Mouse (Mus musculus) limb, embryonic 11.5 days (tissue): ENCODE measurements around the gene 2610528A11Rik. TPM values are rescaled to one million over a fixed set of nuclear protein-coding genes. Genes with fewer than 3 reads are reported as not detected.
A peak's percentile ranks its signal among the peaks of the same experiment; 100 is the strongest.
"Not testable (repeated sequence)": the region's sequence is repeated elsewhere in the genome, so short reads cannot be mapped to it uniquely, and the experiment has no call there.

Experiments
- ATAC-seq: fragments of 200-750 bp; cut with Nextera tagmentation; 2 replicates; pipeline ENCODE4 v1.8.0; 2017; ENCODE audit warnings: low read depth; ENCODE audit not compliant: insufficient number of reproducible peaks, low FRiP score, low TSS enrichment
- DNase-seq: peaks from one replicate; pipeline ENCODE4 v3.0.0-alpha.2; 2015; ENCODE audit warnings: low spot score
- H3K27ac ChIP-seq: fragments of 300-500 bp; sonication (generic); replicated peaks from 2 replicates; pipeline ENCODE4 v1.5.1; 2014; ENCODE audit warnings: low read depth, mild to moderate bottlenecking, low read length
- H3K27me3 ChIP-seq: fragments of 300-500 bp; sonication (generic); 2 replicates; pipeline ENCODE4 v1.6.1; 2014; ENCODE audit warnings: mild to moderate bottlenecking, low read length, mixed read lengths; ENCODE audit not compliant: control insufficient read depth, insufficient read depth
- H3K36me3 ChIP-seq: fragments of 300-500 bp; sonication (generic); 2 replicates; pipeline ENCODE4 v1.6.1; 2014; ENCODE audit warnings: mild to moderate bottlenecking, low read length, moderate library complexity, mixed read lengths; ENCODE audit not compliant: control insufficient read depth, insufficient read depth
- H3K4me1 ChIP-seq: fragments of 300-500 bp; sonication (generic); 2 replicates; pipeline ENCODE4 v1.6.1; 2014; ENCODE audit warnings: low read length, mixed read lengths; ENCODE audit not compliant: control insufficient read depth, insufficient read depth
- H3K4me2 ChIP-seq: fragments of 300-500 bp; sonication (generic); 2 replicates; pipeline ENCODE4 v1.6.1; 2014; ENCODE audit warnings: low read depth, mild to moderate bottlenecking, moderate library complexity; ENCODE audit not compliant: severe bottlenecking
- H3K4me3 ChIP-seq: fragments of 300-500 bp; sonication (generic); 2 replicates; pipeline ENCODE4 v1.5.1; 2014; ENCODE audit warnings: low read depth, low read length
- H3K9ac ChIP-seq: fragments of 300-500 bp; sonication (generic); 2 replicates; pipeline ENCODE4 v1.6.1; 2014; ENCODE audit warnings: mild to moderate bottlenecking, low read length
- H3K9me3 ChIP-seq: fragments of 300-500 bp; sonication (generic); 2 replicates; pipeline ENCODE4 v1.6.1; 2016; ENCODE audit warnings: low read length; ENCODE audit not compliant: control insufficient read depth
- WGBS: fragments of 180-500 bp; shearing (Covaris S2); extraction: QIAGEN DNeasy Blood & Tissue Kit; methylation state at CpG from one replicate; pipeline ENCODE4 v1.1.7; 2014; 5-methylcytosine and 5-hydroxymethylcytosine counted together
- polyA plus RNA-seq: library from polyadenylated mRNA; unstranded; fragments of >200 nt; fragmentation: Nextera tagmentation; extraction: Ambion mirVana; gene quantifications from 2 replicates; pipeline ENCODE4 v1.2.1, GENCODE M21; 2014

Gene 2610528A11Rik
- polyA plus RNA-seq = 3.0 and 3.2 TPM in 2 replicates

- H3K9me3 ChIP-seq = no peaks in the 10 kb centered on the region
- no peak within 1 kb of the TSS for H3K4me3 ChIP-seq
- H3K36me3 ChIP-seq = no peaks in the 10 kb centered on the region
- H3K4me1 ChIP-seq = no peaks in the 10 kb centered on the region; the same call in 1 of the 2 replicates
- WGBS = 66% methylated on average over 3 of the region's 3 CpGs
- no peaks in the 10 kb centered on the region for H3K27me3 ChIP-seq
- ATAC-seq (no peak), DNase-seq (no peak)
- no peak within 1 kb of the TSS for H3K9ac ChIP-seq
- H3K27ac ChIP-seq = no peak within 1 kb of the TSS
- no peak within 1 kb of the TSS for H3K4me2 ChIP-seq
Measured at GRCm38 (mm10) chr14:37113922-37114321, at the start of gene 2610528A11Rik. 2610528A11Rik (minus strand) TSS chr14:37114022.

GRCm38 (mm10) chr14:37163277-37163956 lies 49.6 kb upstream of the 2610528A11Rik start:
- Histone ChIP-seq H3K9ac (no peak overlapping the region), H3K4me3 (no peak overlapping the region), H3K27me3 (no peaks in the 10 kb centered on the region), H3K4me1 (no peaks in the 10 kb centered on the region), H3K36me3 (no peaks in the 10 kb centered on the region), H3K4me2 (no peak overlapping the region), H3K9me3 (no peaks in the 10 kb centered on the region), H3K27ac (no peak overlapping the region)
- DNase-seq (no peak), ATAC-seq (no peak)
- WGBS = 80% methylated on average over 4 of the region's 4 CpGs

- Histone ChIP-seq H3K9me3 (no peaks in the 10 kb centered on the region; the same call in 1 of the 2 replicates), H3K9ac (no peak overlapping the region), H3K4me1 (no peaks in the 10 kb centered on the region), H3K4me3 (no peak overlapping the region), H3K4me2 (no peak overlapping the region), H3K36me3 (no peaks in the 10 kb centered on the region), H3K27ac (no peak overlapping the region), H3K27me3 (no peaks in the 10 kb centered on the region)
- ATAC-seq = no peak
- DNase-seq = no peak
- 100% methylated on average over 1 of the region's 1 CpGs for WGBS
Measured at GRCm38 (mm10) chr14:37154391-37154790, 40.6 kb upstream of the 2610528A11Rik start.

- ATAC-seq = no peak
- H3K4me2 ChIP-seq = no peak overlapping the region
- 75% methylated on average over 8 of the region's 8 CpGs for WGBS
Measured at GRCm38 (mm10) chr14:37139051-37139710, 25.4 kb upstream of the 2610528A11Rik start.

GRCm38 (mm10) chr14:37137596-37137995 lies 23.8 kb upstream of the 2610528A11Rik start:
- not testable (repeated sequence) for H3K27ac ChIP-seq, H3K9ac ChIP-seq, H3K9me3 ChIP-seq, H3K4me1 ChIP-seq, ATAC-seq, H3K4me3 ChIP-seq, H3K36me3 ChIP-seq, DNase-seq, H3K4me2 ChIP-seq, H3K27me3 ChIP-seq
- WGBS = 77% methylated on average over 2 of the region's 3 CpGs

More at GRCm38 (mm10) chr14:37139051-37139710, 25.4 kb upstream of the 2610528A11Rik start:
- no peak for DNase-seq
- Histone ChIP-seq H3K4me3 (no peak overlapping the region), H3K27ac (no peak overlapping the region), H3K9me3 (no peaks in the 10 kb centered on the region), H3K27me3 (no peaks in the 10 kb centered on the region), H3K9ac (no peak overlapping the region), H3K36me3 (no peaks in the 10 kb centered on the region), H3K4me1 (no peaks in the 10 kb centered on the region)

- ATAC-seq (no peak), DNase-seq (no peak)
- WGBS = 82% methylated on average over 4 of the region's 4 CpGs
- Histone ChIP-seq H3K9me3 (no peaks in the 10 kb centered on the region), H3K9ac (no peak overlapping the region), H3K27me3 (no peaks in the 10 kb centered on the region), H3K4me2 (no peak overlapping the region), H3K4me3 (no peak overlapping the region), H3K4me1 (no peaks in the 10 kb centered on the region), H3K27ac (no peak overlapping the region), H3K36me3 (peaks cover 3% of the 10 kb centered on the region; the same call in 1 of the 2 replicates)
Measured at GRCm38 (mm10) chr14:37136110-37136509, 22.3 kb upstream of the 2610528A11Rik start.

- Histone ChIP-seq H3K4me2 (peak overlapping the region; percentile 56), H3K27ac (no peak overlapping the region), H3K4me1 (no peaks in the 10 kb centered on the region), H3K36me3 (peaks cover 3% of the 10 kb centered on the region; the same call in 1 of the 2 replicates), H3K4me3 (peak overlapping the region; percentile 82), H3K9ac (peak overlapping the region; percentile 87), H3K9me3 (no peaks in the 10 kb centered on the region), H3K27me3 (no peaks in the 10 kb centered on the region)
- ATAC-seq = no peak
- WGBS = 4% methylated on average over 10 of the region's 10 CpGs
- DNase-seq = no peak
Measured at GRCm38 (mm10) chr14:37135671-37136070, 21.8 kb upstream of the 2610528A11Rik start.

GRCm38 (mm10) chr14:37135127-37135593 lies 21.3 kb upstream of the 2610528A11Rik start, which contains the start of gene Ghitm:
Ghitm (minus strand) TSS chr14:37135272.
- Histone ChIP-seq H3K27ac (peak within 1 kb of the TSS; percentile 33; the same call in 1 of the 2 replicates), H3K9ac (peak within 1 kb of the TSS; percentile 87), H3K9me3 (no peaks in the 10 kb centered on the region), H3K4me1 (no peaks in the 10 kb centered on the region), H3K4me3 (peak within 1 kb of the TSS; percentile 82), H3K27me3 (no peaks in the 10 kb centered on the region), H3K4me2 (peak within 1 kb of the TSS; percentile 56), H3K36me3 (peaks cover 3% of the 10 kb centered on the region; the same call in 1 of the 2 replicates)
- ATAC-seq = peak; percentile 100
- peak; percentile 95 for DNase-seq
- under 1% methylated on average over 38 of the region's 38 CpGs for WGBS
